Comparison of ENCODE assay signal across 8 mouse cellular contexts in genomic region chr8:70072441-70073069, GRCm38 (mm10). TPM values are rescaled to one million over a fixed set of nuclear protein-coding genes. Genes with fewer than 3 reads are reported as not detected.
DNase-seq lines count a peak whose midpoint lies in the region; ATAC-seq lines count a peak whose summit lies in the region.

Gene Tm6sf2, plus strand, starts transcription at chr8:70072924.

- intact Hi-C loops in heart, postnatal 36 days (cut with DNase I) = no loop called here

- H3K27ac ChIP-seq in forebrain, embryonic 10.5 days = no peak within 1 kb of the TSS

- peaks cover 13% of the 10 kb centered on the region; the same call in 1 of the 2 replicates for H3K27me3 ChIP-seq in forebrain, embryonic 10.5 days (ENCODE audit: poor library complexity, severe bottlenecking)
- peaks cover 33% of the 10 kb centered on the region for H3K27me3 ChIP-seq in megakaryocyte, embryonic 14.5 days (replicated peaks)

- peak within 1 kb of the TSS; percentile 36 for H3K4me3 ChIP-seq in forebrain, embryonic 10.5 days
- H3K4me3 ChIP-seq in megakaryocyte, embryonic 14.5 days (replicated peaks) = peak within 1 kb of the TSS; percentile 86

- H3K36me3 ChIP-seq in forebrain, embryonic 10.5 days (replicated peaks) = peaks cover 49% of the 10 kb centered on the region
- H3K36me3 ChIP-seq in megakaryocyte, embryonic 14.5 days (replicated peaks; ENCODE audit: low read length) = peaks cover 49% of the 10 kb centered on the region

- H3K9me3 ChIP-seq in forebrain, embryonic 10.5 days = no peaks in the 10 kb centered on the region
- H3K9me3 ChIP-seq in megakaryocyte, embryonic 14.5 days = no peaks in the 10 kb centered on the region

- no peak for ATAC-seq in cerebellum, adult (ENCODE audit: insufficient number of reproducible peaks, low FRiP score, low TSS enrichment)

- WGBS in forebrain, embryonic 10.5 days = 6% methylated on average over 27 of the region's 27 CpGs

- H3K4me1 ChIP-seq in forebrain, embryonic 10.5 days = peaks cover 9% of the 10 kb centered on the region
- H3K4me1 ChIP-seq in megakaryocyte, embryonic 14.5 days = peaks cover 25% of the 10 kb centered on the region

- DNase-seq in cerebellum, postnatal 10 days = peak; percentile 25 to 41
- DNase-seq in cerebellum, adult 9-10 months = no peak
- DNase-seq in forebrain, embryonic 10.5 days (ENCODE audit: extremely low spot score, low spot score) = no peak
- peak; percentile 43 to 58 for DNase-seq in heart, postnatal 36 days
- peak; percentile 51 to 68 for DNase-seq in kidney, postnatal 4 days
- DNase-seq in frontal cortex, postnatal 14 days (ENCODE audit: low spot score in 2 of 2) = no peak

RNA-seq across cellular contexts. Expression of gene Tm6sf2, which starts in this region (rescaled TPM):
- polyA plus RNA-seq in forebrain, embryonic 10.5 days (2016; fragmentation: Nextera tagmentation; extraction: Ambion mirVana) = 0.35 and 0.68 TPM in 2 replicates
- total RNA-seq in heart, postnatal 36 days (2021) = 1 to 10 TPM in 1 of 2 experiments, under 1 TPM in 1; 0.97 to 1.1 TPM
- polyA plus RNA-seq in megakaryocyte, embryonic 14.5 days (2012; ENCODE audit: insufficient read depth, low replicate concordance) = 0.34 TPM in 1 of 2 replicates, not detected in the other

Comparison
In these comparisons a context has a peak if more than half of its experiments do, and no peak if none do; other contexts are left out.
1. DNase-seq: peak in cerebellum, postnatal 10 days (2 of 2), heart, postnatal 36 days (2 of 2) and kidney, postnatal 4 days (2 of 2); none in cerebellum, adult 9-10 months (single experiment), forebrain, embryonic 10.5 days (single experiment) and frontal cortex, postnatal 14 days (0 of 2).